Mouse (Mus musculus) adrenal gland, postnatal 14 days (tissue): ENCODE results near the gene Stx7. TPM values are rescaled to one million over a fixed set of nuclear protein-coding genes. Genes with fewer than 3 reads are reported as not detected.

ENCODE experiments used
- total RNA-seq: library from RNA; stranded (reverse); gene quantifications from 2 replicates; pipeline ENCODE4 v1.2.3, GENCODE M21; 2021

The Stx7 gene
- total RNA-seq, 1 experiment from 2014 or later, result 125 TPM

Other genes starting within 250 kb of the Stx7 start
- gene Taar1, start 228.9 kb upstream of the Stx7 start, total RNA-seq, result not detected in 2 replicates
- gene Taar2, start 210.7 kb upstream of the Stx7 start, total RNA-seq, result not detected in 2 replicates
- not detected in 2 replicates for gene Taar3, start 199.7 kb upstream of the Stx7 start, total RNA-seq
- not detected in 2 replicates for gene Taar4, start 188.8 kb upstream of the Stx7 start, total RNA-seq
- not detected in 2 replicates for gene Taar5, start 178.6 kb upstream of the Stx7 start, total RNA-seq
- gene Taar6, start 163.7 kb upstream of the Stx7 start, total RNA-seq, result not detected in 2 replicates
- gene Taar7a, start 155.8 kb upstream of the Stx7 start, total RNA-seq, result not detected in 2 replicates
- not detected in 2 replicates for gene Taar7b, start 149.4 kb upstream of the Stx7 start, total RNA-seq
- gene Taar7d, start 122.1 kb upstream of the Stx7 start, total RNA-seq, result not detected in 2 replicates
- gene Taar7e, start 111.7 kb upstream of the Stx7 start, total RNA-seq, result not detected in 2 replicates
- not detected in 2 replicates for gene Taar7f, start 99.8 kb upstream of the Stx7 start, total RNA-seq
- gene Taar8a, start 72.8 kb upstream of the Stx7 start, total RNA-seq, result not detected in 2 replicates
- not detected in 2 replicates for gene Taar8b, start 57.0 kb upstream of the Stx7 start, total RNA-seq
- not detected in 2 replicates for gene Taar8c, start 47.4 kb upstream of the Stx7 start, total RNA-seq
- not detected in 2 replicates for gene Taar9, start 39.8 kb upstream of the Stx7 start, total RNA-seq
- 0.52 and 0.53 TPM in 2 replicates for gene Moxd1, start 74.2 kb downstream of the Stx7 start, total RNA-seq